Mouse (Mus musculus): ENCODE results near the gene Chn2. TPM values are rescaled to one million over a fixed set of nuclear protein-coding genes. Genes with fewer than 3 reads are reported as not detected.

Gene Chn2
- polyA plus RNA-seq, 1 experiment from 2014 or later: 32.5 TPM

GRCm38 (mm10) chr6:54111416-54111984 is 72.1 kb downstream of the Chn2 start:
- Histone ChIP-seq H3K9me3 (no peaks in the 10 kb centered on the region), H3K27ac (replicated peaks) (no peak overlapping the region), H3K4me1 (replicated peaks) (peaks cover 14% of the 10 kb centered on the region; the same call in 1 of the 2 replicates), H3K9ac (no peak overlapping the region), H3K27me3 (no peaks in the 10 kb centered on the region), H3K4me2 (no peak overlapping the region), H3K36me3 (no peaks in the 10 kb centered on the region), H3K4me3 (no peak overlapping the region)
- ATAC-seq (ENCODE audit: low FRiP score, low read depth): no peak
- WGBS: 13% methylated on average over 4 of the region's 4 CpGs

GRCm38 (mm10) chr6:54113338-54113737 is 74.0 kb downstream of the Chn2 start:
- WGBS: 85% methylated on average over 5 of the region's 5 CpGs
- Histone ChIP-seq H3K36me3 (no peaks in the 10 kb centered on the region), H3K9me3 (no peaks in the 10 kb centered on the region), H3K27me3 (no peaks in the 10 kb centered on the region), H3K4me3 (no peak overlapping the region), H3K4me1 (replicated peaks) (peaks cover 14% of the 10 kb centered on the region; the same call in 1 of the 2 replicates), H3K27ac (replicated peaks) (no peak overlapping the region), H3K4me2 (no peak overlapping the region), H3K9ac (no peak overlapping the region)
- ATAC-seq (ENCODE audit: low FRiP score, low read depth): no peak

GRCm38 (mm10) chr6:54114412-54114811 is 75.1 kb downstream of the Chn2 start:
- Histone ChIP-seq H3K27ac (replicated peaks) (no peak overlapping the region), H3K9ac (no peak overlapping the region), H3K36me3 (no peaks in the 10 kb centered on the region), H3K27me3 (no peaks in the 10 kb centered on the region), H3K9me3 (no peaks in the 10 kb centered on the region), H3K4me2 (no peak overlapping the region), H3K4me3 (no peak overlapping the region), H3K4me1 (replicated peaks) (peaks cover 19% of the 10 kb centered on the region; the same call in 1 of the 2 replicates)
- ATAC-seq (ENCODE audit: low FRiP score, low read depth): no peak
- WGBS: 88% methylated on average over 6 of the region's 6 CpGs

GRCm38 (mm10) chr6:54116299-54116698 is 76.9 kb downstream of the Chn2 start:
- no peak for ATAC-seq (ENCODE audit: low FRiP score, low read depth)
- H3K4me1 ChIP-seq (replicated peaks): peaks cover 20% of the 10 kb centered on the region
- no peaks in the 10 kb centered on the region for H3K9me3 ChIP-seq
- no peak overlapping the region for H3K4me3 ChIP-seq
- H3K9ac ChIP-seq: no peak overlapping the region
- no peak overlapping the region for H3K4me2 ChIP-seq
- H3K27ac ChIP-seq (replicated peaks): no peak overlapping the region
- no peaks in the 10 kb centered on the region for H3K36me3 ChIP-seq
- H3K27me3 ChIP-seq: no peaks in the 10 kb centered on the region
- WGBS: 82% methylated on average over 9 of the region's 9 CpGs

GRCm38 (mm10) chr6:54117001-54117591 is 77.7 kb downstream of the Chn2 start:
- no peaks in the 10 kb centered on the region for H3K27me3 ChIP-seq
- H3K4me3 ChIP-seq: no peak overlapping the region
- no peak for ATAC-seq (ENCODE audit: low FRiP score, low read depth)
- peaks cover 19% of the 10 kb centered on the region for H3K4me1 ChIP-seq (replicated peaks)
- no peaks in the 10 kb centered on the region for H3K36me3 ChIP-seq
- no peak overlapping the region for H3K9ac ChIP-seq
- H3K27ac ChIP-seq (replicated peaks): no peak overlapping the region
- WGBS: 87% methylated on average over 7 of the region's 7 CpGs
- H3K9me3 ChIP-seq: no peaks in the 10 kb centered on the region
- H3K4me2 ChIP-seq: no peak overlapping the region

GRCm38 (mm10) chr6:54118395-54118794 is 79.0 kb downstream of the Chn2 start:
- Histone ChIP-seq H3K4me2 (no peak overlapping the region), H3K36me3 (no peaks in the 10 kb centered on the region), H3K4me3 (no peak overlapping the region), H3K9ac (no peak overlapping the region), H3K4me1 (replicated peaks) (peaks cover 17% of the 10 kb centered on the region), H3K27ac (replicated peaks) (no peak overlapping the region), H3K27me3 (no peaks in the 10 kb centered on the region), H3K9me3 (no peaks in the 10 kb centered on the region)
- ATAC-seq (ENCODE audit: low FRiP score, low read depth): no peak
- WGBS: 61% methylated on average over 3 of the region's 3 CpGs

- WGBS: 84% methylated on average over 4 of the region's 4 CpGs
Measured at GRCm38 (mm10) chr6:54118897-54119296, 79.5 kb downstream of the Chn2 start.

GRCm38 (mm10) chr6:54119461-54119860 is 80.1 kb downstream of the Chn2 start:
- no peaks in the 10 kb centered on the region for H3K27me3 ChIP-seq
- no peak overlapping the region for H3K4me2 ChIP-seq
- H3K4me3 ChIP-seq: no peak overlapping the region
- H3K36me3 ChIP-seq: no peaks in the 10 kb centered on the region
- ATAC-seq (ENCODE audit: low FRiP score, low read depth): no peak
- no peaks in the 10 kb centered on the region for H3K9me3 ChIP-seq
- H3K4me1 ChIP-seq (replicated peaks): peaks cover 17% of the 10 kb centered on the region
- H3K9ac ChIP-seq: no peak overlapping the region
- 33% methylated on average over 2 of the region's 2 CpGs for WGBS
- H3K27ac ChIP-seq (replicated peaks): no peak overlapping the region

More at GRCm38 (mm10) chr6:54118897-54119296, 79.5 kb downstream of the Chn2 start:
- H3K4me3 ChIP-seq: no peak overlapping the region
- no peak overlapping the region for H3K9ac ChIP-seq
- H3K9me3 ChIP-seq: no peaks in the 10 kb centered on the region
- H3K27me3 ChIP-seq: no peaks in the 10 kb centered on the region
- H3K4me2 ChIP-seq: no peak overlapping the region
- no peaks in the 10 kb centered on the region for H3K36me3 ChIP-seq
- no peak overlapping the region for H3K27ac ChIP-seq (replicated peaks)
- peaks cover 17% of the 10 kb centered on the region for H3K4me1 ChIP-seq (replicated peaks)
- no peak for ATAC-seq (ENCODE audit: low FRiP score, low read depth)

- no peak overlapping the region for H3K4me3 ChIP-seq
- peak; percentile 84 for ATAC-seq (ENCODE audit: low FRiP score, low read depth)
- H3K36me3 ChIP-seq: no peaks in the 10 kb centered on the region
- 22% methylated on average over 13 of the region's 13 CpGs for WGBS
- H3K4me2 ChIP-seq: no peak overlapping the region
- H3K27me3 ChIP-seq: no peaks in the 10 kb centered on the region
- H3K4me1 ChIP-seq (replicated peaks): peaks cover 17% of the 10 kb centered on the region
- H3K27ac ChIP-seq (replicated peaks): peak overlapping the region; percentile 30; the same call in 1 of the 2 replicates
- H3K9me3 ChIP-seq: no peaks in the 10 kb centered on the region
- no peak overlapping the region for H3K9ac ChIP-seq
Measured at GRCm38 (mm10) chr6:54119885-54120666, 80.7 kb downstream of the Chn2 start.

GRCm38 (mm10) chr6:54120889-54121288 is 81.5 kb downstream of the Chn2 start:
- H3K27me3 ChIP-seq: no peaks in the 10 kb centered on the region
- H3K9ac ChIP-seq: no peak overlapping the region
- no peak overlapping the region for H3K27ac ChIP-seq (replicated peaks)
- no peak overlapping the region for H3K4me3 ChIP-seq
- no peaks in the 10 kb centered on the region for H3K9me3 ChIP-seq
- WGBS: 78% methylated on average over 5 of the region's 5 CpGs
- H3K36me3 ChIP-seq: no peaks in the 10 kb centered on the region
- peaks cover 17% of the 10 kb centered on the region for H3K4me1 ChIP-seq (replicated peaks)
- no peak for ATAC-seq (ENCODE audit: low FRiP score, low read depth)
- no peak overlapping the region for H3K4me2 ChIP-seq

- ATAC-seq (ENCODE audit: low FRiP score, low read depth): no peak
- H3K4me2 ChIP-seq: no peak overlapping the region
- WGBS: 76% methylated on average over 3 of the region's 3 CpGs
- H3K4me1 ChIP-seq (replicated peaks): peaks cover 27% of the 10 kb centered on the region
- no peak overlapping the region for H3K4me3 ChIP-seq
- H3K27me3 ChIP-seq: no peaks in the 10 kb centered on the region
- no peak overlapping the region for H3K9ac ChIP-seq
- no peaks in the 10 kb centered on the region for H3K9me3 ChIP-seq
- no peaks in the 10 kb centered on the region for H3K36me3 ChIP-seq
- H3K27ac ChIP-seq (replicated peaks): no peak overlapping the region
Measured at GRCm38 (mm10) chr6:54124519-54124918, 85.2 kb downstream of the Chn2 start.

GRCm38 (mm10) chr6:54125536-54125935 is 86.2 kb downstream of the Chn2 start:
- Histone ChIP-seq H3K4me3 (no peak overlapping the region), H3K4me2 (no peak overlapping the region), H3K4me1 (replicated peaks) (peaks cover 17% of the 10 kb centered on the region), H3K36me3 (no peaks in the 10 kb centered on the region), H3K9me3 (no peaks in the 10 kb centered on the region), H3K27ac (replicated peaks) (no peak overlapping the region), H3K27me3 (no peaks in the 10 kb centered on the region), H3K9ac (no peak overlapping the region)
- no peak for ATAC-seq (ENCODE audit: low FRiP score, low read depth)
- whole genome bisulfite sequencing: 81% methylated on average over 5 of the region's 5 CpGs

Data from hindbrain, embryonic 15.5 days (tissue).